Mouse (Mus musculus) cerebral cortex, adult 2 months (tissue): ENCODE measurements around the gene Atg10.

Source experiments
- WGBS: fragments of 180-500 bp; shearing (Covaris S2); methylation state at CpG from one replicate; pipeline ENCODE4 v1.1.7; 2018; 5-methylcytosine and 5-hydroxymethylcytosine counted together

The Atg10 gene

DNA sequence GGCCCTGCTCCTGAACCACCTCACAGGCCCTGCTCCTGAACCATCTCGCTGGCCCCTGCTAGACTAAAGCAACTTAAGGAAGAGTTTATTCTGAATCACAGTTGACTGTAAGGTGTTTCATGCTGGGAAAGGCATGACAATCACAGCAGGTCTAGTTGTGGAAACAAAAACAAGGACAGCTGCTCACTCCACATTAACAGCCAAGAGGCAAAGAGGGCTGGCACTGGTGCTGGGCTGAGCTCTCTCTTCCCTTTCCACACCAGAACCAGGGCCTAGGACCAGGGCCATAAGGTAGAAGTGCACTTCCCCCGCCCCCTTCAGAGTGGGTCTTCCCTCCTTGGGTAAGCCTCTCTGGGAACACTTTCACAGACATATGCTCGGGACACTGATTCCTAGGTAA is 48.4 kb downstream of the Atg10 start:
- 76% methylated on average over 3 of the region's 3 CpGs for WGBS

DNA sequence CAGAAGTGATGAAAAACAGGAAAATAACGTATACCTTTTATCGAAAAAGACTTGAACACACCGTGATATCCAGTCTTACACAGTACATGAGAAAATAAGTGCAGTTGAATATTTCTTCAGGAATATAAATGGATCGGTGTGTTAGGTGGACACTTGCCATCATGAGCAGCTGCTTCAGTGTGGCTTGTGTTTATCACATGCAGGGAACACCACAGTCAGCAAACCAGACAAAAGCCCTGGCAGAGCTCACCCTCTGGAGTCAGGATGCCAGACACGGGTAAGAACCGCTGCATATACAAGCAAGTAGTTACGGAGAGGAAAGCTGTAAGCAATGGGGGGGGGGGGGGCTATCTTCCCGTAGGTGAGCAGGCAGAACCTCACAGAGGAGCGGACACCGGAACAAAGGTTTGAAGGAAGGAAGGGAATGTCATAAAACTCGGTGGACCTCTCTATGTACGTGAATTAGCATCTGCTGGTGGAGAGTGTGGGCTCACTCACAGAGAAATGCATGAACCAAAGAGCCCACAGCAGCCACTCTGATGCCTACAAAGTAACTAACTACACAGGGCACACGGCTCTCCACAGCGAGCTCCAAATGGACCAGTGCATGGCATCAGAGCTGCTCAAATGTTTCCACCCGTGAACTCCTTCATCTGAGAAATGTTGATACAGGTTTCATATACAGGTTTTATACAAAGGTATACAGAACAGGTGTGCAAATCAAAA is 51.8 kb downstream of the Atg10 start:
- 65% methylated on average over 15 of the region's 15 CpGs for WGBS

DNA sequence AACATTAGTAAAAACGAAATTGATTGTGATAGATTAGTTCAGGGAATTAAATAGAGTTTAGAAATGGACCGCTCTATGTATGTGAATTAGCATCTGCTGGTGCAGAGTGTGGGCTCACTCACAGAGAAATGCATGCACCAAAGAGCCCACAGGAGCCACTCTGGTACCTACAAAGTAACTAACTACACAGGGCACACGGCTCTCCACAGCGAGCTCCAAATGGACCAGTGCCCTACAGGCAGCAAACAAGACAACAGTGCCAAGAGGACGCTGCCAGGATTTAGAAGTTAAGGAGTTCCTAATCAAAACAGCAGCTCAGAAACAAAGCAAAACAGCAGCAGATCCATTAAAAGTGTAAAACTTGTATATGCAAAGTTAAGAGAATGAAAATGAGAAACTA is 52.6 kb downstream of the Atg10 start:
- 68% methylated on average over 5 of the region's 5 CpGs for WGBS

DNA sequence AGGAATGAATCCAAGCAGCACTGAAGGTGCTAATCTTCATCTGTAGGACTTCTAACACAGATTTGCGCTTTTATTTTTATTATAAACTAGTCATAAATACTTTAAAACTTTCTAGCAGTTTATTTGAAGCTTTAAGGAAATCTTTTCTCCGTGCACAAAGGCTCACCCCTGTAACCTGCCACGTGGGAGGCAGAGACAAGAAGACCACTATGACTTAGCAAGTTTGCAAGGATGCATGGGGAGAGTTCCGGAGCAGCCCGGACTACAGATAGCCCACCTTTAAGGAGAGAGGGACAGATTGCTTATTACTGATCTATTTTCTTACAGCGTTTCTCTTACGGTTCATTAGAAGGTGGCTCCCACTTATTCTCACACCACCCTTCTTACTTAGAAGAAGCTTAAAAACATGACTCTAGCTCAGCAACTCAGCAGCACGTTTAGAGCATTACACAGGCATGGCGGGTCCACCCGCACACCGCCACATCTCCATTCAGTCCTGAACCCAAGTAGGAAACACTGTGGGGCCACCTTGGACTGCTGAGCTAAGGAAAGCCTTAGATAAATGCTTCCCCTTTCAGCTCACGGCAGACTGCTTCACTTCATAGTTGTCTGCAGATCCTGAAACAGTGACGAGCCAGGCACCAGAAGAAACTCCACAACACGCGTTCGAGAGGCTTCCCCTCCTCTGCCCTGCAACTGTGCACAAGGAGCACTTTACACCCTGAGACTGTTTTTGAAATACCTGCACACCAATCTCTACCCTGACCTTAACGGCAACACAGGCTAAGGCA is 54.0 kb downstream of the Atg10 start:
- 73% methylated on average over 17 of the region's 17 CpGs for WGBS

DNA sequence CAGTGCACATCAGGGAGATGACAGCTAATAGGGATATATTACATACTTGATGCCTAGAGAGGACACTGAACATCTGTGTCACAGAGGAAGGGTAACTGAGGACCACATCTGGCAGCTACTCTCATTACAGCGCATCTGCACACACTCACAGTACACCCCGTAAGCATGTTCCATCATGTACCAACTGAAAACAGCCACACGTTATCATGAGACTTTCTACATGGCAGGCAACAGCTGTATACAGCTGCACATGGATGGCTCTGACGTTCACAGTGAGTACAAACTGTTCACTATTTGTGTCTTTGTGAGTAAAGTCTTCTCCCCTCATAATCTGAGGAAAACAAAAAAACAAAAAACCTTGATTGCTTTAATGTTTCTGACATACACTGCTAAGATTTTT is 55.3 kb downstream of the Atg10 start:
- WGBS = 91% methylated on average over 4 of the region's 4 CpGs

DNA sequence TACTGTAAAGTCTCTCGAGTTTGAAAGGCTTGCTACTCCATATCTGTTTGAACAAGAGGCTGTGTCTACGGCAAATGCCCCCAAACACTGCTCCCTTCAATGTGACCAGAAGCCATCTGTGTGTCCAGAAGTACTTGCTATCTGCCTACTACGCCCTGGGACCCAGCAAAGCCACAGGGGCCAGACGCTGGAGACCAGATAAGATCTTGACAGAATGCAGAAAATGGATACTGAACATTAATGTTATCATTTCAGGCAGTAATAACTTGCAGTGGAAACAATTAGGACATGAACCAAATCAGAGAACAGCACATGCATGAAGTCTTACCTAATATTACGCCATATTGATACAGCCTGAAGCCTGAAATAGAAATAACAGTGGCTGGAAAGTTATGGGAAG is 56.2 kb downstream of the Atg10 start:
- 94% methylated on average over 5 of the region's 5 CpGs for WGBS

DNA sequence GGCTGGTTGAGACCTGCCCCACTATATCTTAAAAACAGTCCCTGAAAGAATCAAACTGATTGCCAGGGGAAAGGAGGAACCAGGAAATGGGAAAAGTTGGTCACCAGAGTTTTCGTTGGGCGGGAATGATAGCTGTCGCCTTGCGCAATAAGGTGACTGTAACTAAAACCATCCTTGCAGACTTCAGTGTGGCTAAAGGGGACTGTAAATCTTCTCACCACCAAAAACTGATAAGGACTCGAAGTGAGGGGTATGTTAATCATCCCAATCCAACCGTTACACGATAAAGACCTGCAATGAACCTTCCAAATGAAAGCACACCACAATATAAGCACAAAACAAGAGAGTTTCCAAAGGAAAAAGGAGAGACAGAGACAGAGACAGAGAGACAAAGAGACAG is 57.5 kb downstream of the Atg10 start:
- WGBS = 96% methylated on average over 7 of the region's 7 CpGs

DNA sequence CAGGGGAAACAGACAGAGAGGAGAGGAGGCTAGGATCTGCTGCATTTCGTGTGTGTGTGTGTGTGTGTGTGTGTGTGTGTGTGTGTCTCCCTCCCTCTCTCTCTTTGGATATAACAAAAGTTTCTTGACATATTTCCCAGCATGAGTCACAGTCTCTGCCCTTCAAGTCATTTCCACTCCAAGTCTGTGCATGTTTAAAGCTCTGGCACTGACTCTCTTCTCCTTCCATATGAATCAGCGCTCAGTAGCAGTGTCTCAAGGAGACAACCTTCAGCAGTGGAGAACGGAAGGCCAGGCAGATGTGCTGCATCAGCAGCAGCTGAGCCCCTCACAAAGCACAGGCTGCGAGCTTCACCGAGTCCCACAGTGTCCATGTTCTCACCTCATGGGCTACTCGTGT is 58.6 kb downstream of the Atg10 start:
- WGBS = 41% methylated on average over 6 of the region's 6 CpGs

DNA sequence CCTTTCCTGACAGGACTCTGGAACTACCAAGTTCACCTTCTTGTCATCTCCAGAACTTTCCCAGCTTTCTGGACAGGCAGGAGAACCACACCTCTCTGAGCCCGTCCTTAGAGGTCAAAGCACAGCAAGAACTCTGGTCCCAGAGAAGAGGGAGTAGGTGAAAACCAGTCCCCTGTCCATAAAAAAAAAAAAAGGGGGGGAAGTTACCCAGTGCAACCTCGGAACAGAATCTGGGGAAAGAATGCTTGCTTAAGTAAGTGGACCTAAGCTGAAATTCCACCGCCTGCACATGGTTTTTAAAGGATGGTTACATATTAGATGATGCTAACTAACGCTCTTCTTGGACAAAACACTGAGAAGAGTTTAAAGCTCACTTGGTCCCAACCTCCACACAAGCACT is 60.5 kb downstream of the Atg10 start:
- 86% methylated on average over 4 of the region's 4 CpGs for WGBS

DNA sequence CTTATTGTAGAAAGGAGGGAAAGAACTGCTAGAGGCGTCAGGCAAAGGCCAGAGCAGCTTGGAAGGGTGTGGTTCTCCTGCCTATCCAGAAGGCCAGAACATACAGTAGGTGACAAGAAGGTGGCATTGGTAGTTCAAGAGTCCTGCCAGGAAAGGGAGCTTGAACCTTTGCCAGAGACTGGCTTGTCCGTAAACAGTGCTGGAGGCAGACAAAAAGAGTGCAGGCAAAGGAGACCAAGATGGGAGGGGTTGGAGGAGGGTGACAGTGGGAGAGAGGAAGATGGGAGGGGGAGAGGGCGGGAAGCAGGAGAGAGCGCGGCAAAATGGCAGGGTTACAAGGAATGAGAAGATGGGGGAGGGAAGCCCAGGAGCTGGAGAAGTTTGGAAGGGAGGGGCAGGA is 61.3 kb downstream of the Atg10 start:
- WGBS = 75% methylated on average over 5 of the region's 5 CpGs

DNA sequence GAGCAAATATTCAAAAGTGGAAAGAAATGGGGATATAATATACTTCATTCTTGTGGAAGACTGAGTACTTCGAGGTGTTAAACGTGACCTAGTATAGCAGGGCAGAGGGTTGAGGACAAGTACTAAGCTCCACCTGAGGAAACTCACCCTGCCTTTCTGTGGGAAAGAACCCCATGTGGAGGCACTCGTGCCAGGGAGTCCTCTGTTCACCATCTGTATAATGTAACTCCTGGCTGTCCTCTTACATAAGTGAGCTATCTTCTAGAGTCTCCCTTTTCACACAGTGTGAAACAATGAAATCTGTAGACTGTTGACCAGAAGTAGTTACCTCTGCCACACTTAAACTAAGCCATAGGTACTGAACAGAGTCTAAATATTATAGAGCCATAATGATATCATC is 63.2 kb downstream of the Atg10 start:
- 82% methylated on average over 3 of the region's 3 CpGs for WGBS

DNA sequence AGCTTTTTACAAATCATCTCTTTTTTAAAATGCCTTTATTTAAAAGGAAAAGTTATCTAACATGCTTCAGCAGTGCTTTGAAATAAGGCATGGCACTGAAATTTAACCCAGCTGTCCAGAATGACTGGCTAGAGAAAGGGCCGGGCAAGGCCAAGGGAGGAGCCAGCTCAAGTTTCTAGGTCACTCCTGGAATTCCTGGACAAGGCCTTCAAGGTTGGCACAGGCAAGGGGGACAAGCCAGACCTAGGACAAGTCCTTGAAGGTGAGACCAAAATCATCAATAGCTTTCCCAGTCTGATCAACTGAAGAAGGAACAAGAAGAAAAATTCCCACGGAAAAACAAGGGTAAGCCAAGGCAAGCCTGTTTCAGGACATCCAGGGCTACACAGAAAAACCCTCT is 63.9 kb downstream of the Atg10 start:
- 85% methylated on average over 2 of the region's 2 CpGs for WGBS

DNA sequence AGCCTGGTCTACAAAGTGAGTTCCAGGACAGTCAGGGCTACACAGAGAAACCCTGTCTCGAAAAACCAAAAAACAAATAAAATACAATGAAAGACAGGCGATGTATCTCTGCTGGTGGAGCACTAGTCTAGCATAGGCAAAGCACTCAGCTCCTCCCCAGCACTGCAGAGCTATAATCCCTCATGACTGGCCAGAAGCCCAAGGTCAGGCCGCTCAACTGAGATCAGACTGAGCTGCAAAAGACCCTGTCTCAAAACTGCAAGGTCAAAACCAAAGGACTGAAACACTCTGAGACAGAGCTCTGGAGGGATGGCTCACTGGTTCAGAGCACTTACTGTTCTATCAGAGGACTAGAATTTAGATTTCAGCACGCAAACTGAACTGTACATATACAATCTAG is 65.8 kb downstream of the Atg10 start:
- WGBS = 95% methylated on average over 4 of the region's 4 CpGs

DNA sequence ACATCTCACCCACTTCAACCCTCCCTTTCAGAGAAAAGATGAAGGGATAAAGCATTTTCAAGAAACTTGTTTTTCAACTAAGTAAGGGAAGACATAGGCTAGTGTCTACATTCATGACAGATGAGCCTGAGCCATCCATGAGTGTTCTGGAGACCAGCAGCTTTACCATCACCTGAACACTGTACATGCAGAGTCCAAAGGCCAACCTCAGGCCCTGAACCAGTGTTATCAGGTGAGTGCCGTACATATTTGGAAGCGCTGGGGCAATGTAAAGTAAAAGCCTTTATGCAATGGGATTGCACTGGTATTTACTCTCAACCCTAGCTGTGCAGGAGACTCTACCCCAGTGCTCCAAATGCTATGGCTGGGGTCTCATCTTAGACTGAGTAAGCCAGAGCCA is 66.8 kb downstream of the Atg10 start:
- WGBS = 99% methylated on average over 2 of the region's 2 CpGs

DNA sequence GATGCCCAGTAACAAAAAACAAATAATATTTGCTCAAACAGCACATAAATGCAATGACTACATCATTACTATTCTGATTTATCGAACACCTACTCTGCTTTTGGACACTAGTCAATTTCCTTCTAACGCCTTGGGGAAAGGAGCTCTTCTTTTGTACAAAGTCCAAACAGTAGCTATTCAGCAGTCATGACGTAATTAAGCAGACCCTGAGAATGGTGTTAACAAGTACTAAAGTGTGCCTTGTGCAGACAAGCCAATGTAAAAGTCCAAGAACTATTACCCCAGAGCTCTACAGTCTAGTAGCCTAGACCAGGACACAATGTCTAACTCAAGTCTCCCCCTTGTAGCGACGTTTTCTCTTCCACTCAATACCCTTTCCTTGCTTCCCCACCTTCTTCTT is 67.5 kb downstream of the Atg10 start:
- WGBS = 78% methylated on average over 5 of the region's 5 CpGs

DNA sequence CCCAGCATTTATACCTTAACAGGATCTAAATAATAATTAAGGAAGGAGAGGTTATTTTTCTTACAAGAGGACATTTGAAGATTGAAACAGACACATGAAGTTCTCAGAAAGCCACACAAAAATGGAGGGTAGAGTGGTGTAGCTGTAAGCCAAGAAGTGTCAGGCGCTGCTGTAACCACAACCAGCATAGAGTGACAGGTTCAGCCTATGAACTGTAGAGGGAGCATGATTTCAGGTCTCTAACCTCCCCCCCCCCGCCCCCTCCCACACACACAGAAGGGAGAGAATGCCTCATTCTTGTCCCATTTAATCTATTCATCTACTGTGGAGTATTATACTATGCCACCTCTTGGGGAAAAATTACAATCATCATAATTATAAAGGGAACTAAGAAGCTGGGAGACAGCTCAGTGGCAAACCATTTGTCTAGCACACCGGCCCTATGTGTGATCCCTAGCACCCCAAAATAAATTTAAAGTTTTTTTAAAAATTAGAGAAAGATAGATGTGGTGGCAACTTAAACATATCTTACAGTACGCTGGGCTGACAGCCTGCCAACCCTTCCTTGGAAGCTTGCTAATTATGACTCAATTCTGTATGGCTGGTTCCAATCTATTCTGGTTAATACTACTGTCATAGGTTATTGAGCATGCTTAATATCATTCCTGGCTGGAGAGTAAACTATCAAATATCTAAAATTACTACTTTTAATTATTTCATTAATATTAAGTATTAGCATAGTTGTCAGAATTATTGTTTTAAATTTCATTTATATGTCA is 68.2 kb downstream of the Atg10 start:
- WGBS = 65% methylated on average over 4 of the region's 4 CpGs

DNA sequence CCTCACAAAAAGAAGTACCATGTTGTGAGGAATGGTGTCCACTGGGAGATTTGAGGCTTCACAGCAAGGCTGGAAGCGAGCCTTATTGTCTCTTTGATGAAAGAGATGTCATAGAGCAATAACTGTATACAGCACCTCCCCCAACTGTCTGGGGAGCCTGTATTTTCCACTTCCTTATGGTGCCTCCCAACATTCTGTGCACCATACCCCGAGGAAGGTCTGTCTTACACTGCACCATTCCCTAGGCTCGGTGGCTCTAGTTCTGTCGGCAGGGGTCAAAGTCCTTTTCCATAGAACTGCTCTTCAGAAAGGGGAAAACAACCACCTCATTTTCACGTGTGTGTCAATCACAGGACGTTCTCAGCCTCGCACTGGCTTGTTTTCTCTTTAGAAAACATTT is 69.1 kb downstream of the Atg10 start:
- 86% methylated on average over 7 of the region's 7 CpGs for WGBS

DNA sequence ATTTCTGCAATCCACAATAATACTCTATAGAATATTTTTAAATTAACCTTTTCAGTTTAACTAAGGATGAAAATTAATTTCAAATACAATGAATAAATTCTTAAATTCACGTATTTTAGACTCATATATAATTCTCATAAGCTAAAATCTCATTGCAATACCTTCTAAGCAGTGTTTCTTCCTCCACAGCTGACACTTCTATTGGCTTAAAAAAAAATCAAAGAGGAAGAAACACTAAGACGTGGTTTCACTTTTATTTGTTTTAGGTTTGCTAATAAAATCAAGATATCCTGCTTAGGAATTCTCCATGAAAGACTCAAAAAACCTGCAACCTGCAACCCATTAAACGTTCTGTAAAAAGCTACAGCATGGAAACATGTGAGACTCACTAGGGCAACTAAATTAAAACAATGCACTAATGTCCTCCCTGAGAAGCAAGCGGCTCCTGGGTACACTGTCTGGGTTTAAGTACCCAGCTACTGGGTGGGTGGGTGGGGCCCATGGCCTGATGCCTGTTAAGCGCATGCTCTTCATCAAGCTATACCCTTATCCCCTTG is 90.4 kb downstream of the Atg10 start:
- 75% methylated on average over 5 of the region's 5 CpGs for WGBS

DNA sequence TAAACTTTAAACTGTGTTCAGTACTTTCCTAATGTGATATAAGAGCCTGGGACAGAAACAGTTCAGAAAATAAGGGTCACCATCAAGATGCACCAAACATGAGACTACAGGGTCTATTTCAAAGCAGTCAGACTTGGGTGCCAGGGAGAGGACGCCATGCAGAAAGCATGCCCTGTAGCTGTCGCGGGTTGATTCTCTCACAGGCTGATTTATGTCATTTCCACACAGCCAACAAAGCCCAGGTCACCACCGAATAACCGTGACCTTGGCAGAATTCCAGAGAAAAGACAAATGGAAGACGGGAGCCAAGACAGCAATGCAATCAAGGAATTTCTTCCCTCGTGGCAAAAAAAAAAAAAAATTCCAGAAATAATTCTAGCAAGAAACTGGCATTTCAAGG is 94.7 kb downstream of the Atg10 start:
- 11% methylated on average over 7 of the region's 7 CpGs for WGBS

DNA sequence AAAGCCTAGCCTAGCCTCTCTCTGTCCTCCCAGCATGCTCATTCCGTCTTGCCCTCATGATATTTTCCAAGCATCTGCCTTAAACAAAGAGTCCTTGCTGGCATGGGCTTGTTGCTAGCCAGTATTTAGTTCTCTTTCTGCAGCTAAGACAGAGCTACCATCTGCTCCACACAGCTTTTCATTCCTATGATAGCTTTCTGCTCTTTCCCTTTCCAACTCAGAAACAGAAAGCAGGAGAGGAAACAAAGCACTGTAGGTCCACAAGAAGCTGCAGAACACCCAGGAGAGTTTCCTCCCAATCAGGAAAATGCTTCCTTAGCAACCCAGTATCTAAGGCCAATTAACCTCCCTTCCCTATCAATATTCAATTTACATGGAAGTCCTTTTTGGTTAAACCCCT is 95.2 kb downstream of the Atg10 start:
- WGBS = 25% methylated on average over 1 of the region's 1 CpGs

DNA sequence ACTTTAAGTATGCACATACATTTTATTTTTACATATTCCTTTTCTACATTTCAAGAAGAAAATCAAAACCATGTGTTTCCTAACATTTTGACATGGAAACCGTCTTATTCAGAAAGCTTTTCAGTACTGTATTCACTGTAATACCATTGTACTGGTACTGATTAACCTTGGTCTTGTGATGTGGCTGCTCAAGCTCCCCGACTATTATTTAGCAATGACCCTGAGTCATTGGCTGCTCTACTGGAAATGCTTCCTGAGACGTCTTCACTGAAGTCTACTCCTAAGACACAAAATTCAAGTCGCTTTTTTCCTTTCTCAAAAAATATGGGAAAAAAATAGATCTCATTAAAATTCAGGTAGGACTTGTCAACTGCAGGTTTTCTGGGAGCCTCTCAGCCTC is 105.6 kb downstream of the Atg10 start:
- WGBS = 70% methylated on average over 4 of the region's 4 CpGs

DNA sequence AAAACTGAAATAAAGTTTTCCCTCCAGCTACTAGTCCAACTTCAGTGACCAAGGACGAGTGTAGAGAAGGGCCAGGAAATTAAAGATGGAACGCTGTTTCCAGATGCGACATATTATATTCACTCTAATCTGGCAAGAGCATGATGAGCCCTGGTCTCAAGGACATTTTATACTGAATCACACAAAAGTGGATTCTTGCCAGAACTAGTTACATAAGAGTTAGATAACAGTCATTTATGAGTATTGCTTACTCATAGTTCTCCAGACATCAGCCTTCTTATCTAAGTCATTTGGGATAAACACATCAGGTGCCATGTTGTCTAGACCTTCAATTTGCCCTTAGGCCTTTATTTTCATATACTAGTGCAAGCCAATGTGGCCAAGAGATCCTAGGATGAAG is 108.9 kb downstream of the Atg10 start:
- WGBS = 92% methylated on average over 3 of the region's 3 CpGs
